Mouse (Mus musculus): ENCODE results near the gene 9030612E09Rik. TPM values are rescaled to one million over a fixed set of nuclear protein-coding genes. Genes with fewer than 3 reads are reported as not detected.

The 9030612E09Rik gene
- polyA plus RNA-seq, 1 experiment: 0.35 TPM

DNA sequence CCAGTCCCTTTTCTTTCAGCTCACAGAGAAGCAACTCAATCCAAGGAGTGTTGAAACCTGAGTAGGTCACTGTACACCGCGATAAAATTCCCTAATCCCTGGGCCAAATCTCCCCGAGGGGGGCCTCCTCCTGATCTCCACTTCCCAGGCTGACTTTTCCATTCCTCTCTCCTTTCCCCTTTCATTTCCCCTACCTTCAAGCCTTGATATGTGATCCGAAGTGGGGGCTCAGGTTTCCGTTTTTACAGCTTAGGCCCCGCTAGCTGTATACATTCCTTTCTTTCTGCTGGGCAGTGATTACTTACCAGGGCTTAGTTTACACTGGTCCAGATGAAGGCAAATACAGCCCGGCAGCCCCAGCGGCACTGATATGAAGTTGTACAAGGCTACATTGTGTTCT is 3.4 kb upstream of the 9030612E09Rik start:
- H3K4me2 ChIP-seq (ENCODE audit: low read depth): peak overlapping the region; percentile 93
- peaks cover 7% of the 10 kb centered on the region for H3K27me3 ChIP-seq (ENCODE audit: control insufficient read depth, insufficient read depth, insufficient read length)
- no peak overlapping the region for H3ac ChIP-seq (ENCODE audit: control insufficient read depth, insufficient read length)
- peak overlapping the region; percentile 57 for H3K4me3 ChIP-seq
- no peaks in the 10 kb centered on the region for H3K36me3 ChIP-seq (ENCODE audit: control insufficient read depth, insufficient read depth)
- peaks cover 6% of the 10 kb centered on the region for H3K79me2 ChIP-seq (ENCODE audit: control insufficient read depth, insufficient read depth)
- no peak for TF ChIP-seq SRF (IDR thresholded peaks at IDR 0.05; ENCODE audit: control insufficient read depth, insufficient read length, low read depth)

DNA sequence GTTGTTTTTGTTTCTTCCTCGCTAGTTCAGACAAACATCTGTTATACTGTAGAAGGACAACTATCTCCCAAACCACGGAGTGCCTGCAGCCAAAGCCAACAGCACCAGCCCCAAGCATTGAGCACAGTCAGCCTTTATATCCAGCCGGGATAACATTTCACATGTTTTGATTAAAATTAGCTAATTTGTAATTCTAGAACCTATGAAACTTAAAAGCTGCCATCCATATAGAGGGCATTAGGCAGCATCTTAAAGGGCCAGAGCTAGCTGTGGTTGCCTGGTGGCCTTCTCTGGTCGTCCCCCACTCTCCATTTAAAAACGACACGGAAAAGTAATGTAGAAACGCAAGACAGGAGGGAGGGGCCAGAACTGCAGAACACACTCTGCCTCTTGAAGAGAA is 2.4 kb upstream of the 9030612E09Rik start:
- H3ac ChIP-seq (ENCODE audit: control insufficient read depth, insufficient read length): no peak overlapping the region
- TF ChIP-seq E2F4 (IDR thresholded peaks at IDR 0.05; ENCODE audit: insufficient read depth) (no peak), MAX (IDR thresholded peaks at IDR 0.05; ENCODE audit: low read depth) (no peak), USF1 (IDR thresholded peaks at IDR 0.05; ENCODE audit: low read depth) (no peak)
- peaks cover 6% of the 10 kb centered on the region for H3K79me2 ChIP-seq (ENCODE audit: control insufficient read depth, insufficient read depth)
- no peaks in the 10 kb centered on the region for H3K36me3 ChIP-seq (ENCODE audit: control insufficient read depth, insufficient read depth)
- H3K4me2 ChIP-seq (ENCODE audit: low read depth): peak overlapping the region; percentile 93
- peak overlapping the region; percentile 57 for H3K4me3 ChIP-seq
- H3K27me3 ChIP-seq (ENCODE audit: control insufficient read depth, insufficient read depth, insufficient read length): peaks cover 7% of the 10 kb centered on the region

DNA sequence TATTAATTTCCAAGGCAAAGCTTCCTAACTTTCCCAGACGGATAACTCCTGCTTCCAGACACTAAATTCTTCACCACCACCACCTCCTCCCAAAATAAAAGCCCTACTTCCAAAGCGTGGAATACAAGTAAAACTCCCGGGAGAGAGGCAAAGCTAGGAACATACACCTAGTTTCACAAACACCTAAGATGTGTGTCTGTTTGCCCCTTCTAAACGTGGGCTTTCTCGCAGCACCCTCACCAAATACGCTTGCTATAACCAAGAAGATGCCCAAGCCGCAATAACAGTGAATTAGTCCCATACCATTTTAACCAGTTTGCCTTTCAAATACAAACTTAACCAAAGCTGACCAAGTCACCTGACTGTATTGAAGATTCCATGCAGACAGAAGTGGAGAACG is 1.9 kb upstream of the 9030612E09Rik start:
- H3K4me3 ChIP-seq: peak overlapping the region; percentile 57
- peaks cover 7% of the 10 kb centered on the region for H3K27me3 ChIP-seq (ENCODE audit: control insufficient read depth, insufficient read depth, insufficient read length)
- H3ac ChIP-seq (ENCODE audit: control insufficient read depth, insufficient read length): peak overlapping the region; percentile 85
- H3K79me2 ChIP-seq (ENCODE audit: control insufficient read depth, insufficient read depth): peaks cover 6% of the 10 kb centered on the region
- TF ChIP-seq TCF12 (IDR thresholded peaks at IDR 0.05; ENCODE audit: insufficient read depth, poor library complexity, severe bottlenecking) (no peak), MAX (IDR thresholded peaks at IDR 0.05; ENCODE audit: low read depth) (no peak), POLR2AphosphoS2 (IDR thresholded peaks at IDR 0.05; ENCODE audit: insufficient read length, low read depth) (no peak), MYOG (IDR thresholded peaks at IDR 0.05; ENCODE audit: control insufficient read depth in 1 of 3, insufficient read depth in 1 of 3, insufficient read length in 2 of 3, low read depth in 2 of 3) (no peak), POLR2A (IDR thresholded peaks at IDR 0.05; ENCODE audit: insufficient read length, low read depth) (no peak), SRF (IDR thresholded peaks at IDR 0.05; ENCODE audit: control insufficient read depth, insufficient read length, low read depth) (no peak), E2F4 (IDR thresholded peaks at IDR 0.05; ENCODE audit: insufficient read depth) (no peak), USF1 (IDR thresholded peaks at IDR 0.05; ENCODE audit: low read depth) (no peak), TCF3 (IDR thresholded peaks at IDR 0.05; ENCODE audit: insufficient read length, low read depth) (no peak), CEBPB (IDR thresholded peaks at IDR 0.05; ENCODE audit: insufficient read depth, poor library complexity, severe bottlenecking) (no peak), MYOD1 (IDR thresholded peaks at IDR 0.05; ENCODE audit: control insufficient read depth in 1 of 3, insufficient read length in 2 of 3, low read depth in 2 of 3) (no peak), REST (IDR thresholded peaks at IDR 0.05; ENCODE audit: insufficient read depth, insufficient read length) (no peak)
- no peaks in the 10 kb centered on the region for H3K36me3 ChIP-seq (ENCODE audit: control insufficient read depth, insufficient read depth)
- peak overlapping the region; percentile 93 for H3K4me2 ChIP-seq (ENCODE audit: low read depth)

DNA sequence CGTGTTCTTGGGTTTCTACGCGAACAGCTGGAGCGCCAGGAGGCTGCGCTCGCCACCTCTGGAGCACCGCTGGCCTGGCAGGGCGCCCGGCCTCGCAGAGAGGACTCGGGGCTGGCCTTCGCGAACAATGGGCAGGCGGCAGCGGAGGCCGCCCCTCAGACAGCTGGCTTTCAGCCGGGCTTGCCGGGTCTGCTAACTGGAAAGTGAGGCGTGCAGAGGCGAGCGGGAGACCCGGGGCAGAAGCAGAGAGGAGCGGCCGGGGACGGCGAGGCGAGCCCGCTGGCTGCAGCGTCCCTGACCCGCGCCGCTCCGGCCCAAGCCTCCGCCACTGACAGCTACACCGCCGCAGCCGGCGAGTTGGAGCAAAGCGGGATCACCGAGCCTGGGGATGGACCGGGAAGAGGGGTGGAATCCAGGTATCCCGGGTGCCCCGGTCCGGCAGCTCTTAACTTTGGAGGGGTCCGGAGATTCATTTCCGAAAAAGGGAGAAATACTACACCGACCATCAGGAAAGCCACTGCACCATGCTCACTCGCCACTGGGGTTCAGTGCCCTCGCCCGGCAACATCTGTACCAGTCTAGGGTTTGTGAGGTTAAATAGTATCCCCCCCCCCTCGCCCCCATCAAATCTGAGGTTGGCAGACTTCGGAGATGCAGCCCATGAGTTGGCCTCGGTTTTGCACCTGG is 1.2 kb upstream of the 9030612E09Rik start:
- peak overlapping the region; percentile 93 for H3K4me2 ChIP-seq (ENCODE audit: low read depth)
- H3K27me3 ChIP-seq (ENCODE audit: control insufficient read depth, insufficient read depth, insufficient read length): peaks cover 7% of the 10 kb centered on the region
- H3ac ChIP-seq (ENCODE audit: control insufficient read depth, insufficient read length): peak overlapping the region; percentile 85
- H3K4me3 ChIP-seq: peak overlapping the region; percentile 57
- H3K36me3 ChIP-seq (ENCODE audit: control insufficient read depth, insufficient read depth): no peaks in the 10 kb centered on the region
- TF ChIP-seq USF1 (IDR thresholded peaks at IDR 0.05; ENCODE audit: low read depth) (no peak), TCF3 (IDR thresholded peaks at IDR 0.05; ENCODE audit: insufficient read length, low read depth) (no peak), MYOD1 (IDR thresholded peaks at IDR 0.05; ENCODE audit: control insufficient read depth in 1 of 3, insufficient read length in 2 of 3, low read depth in 2 of 3) (peak in 1 of 3 experiments; percentile 32), POLR2AphosphoS2 (IDR thresholded peaks at IDR 0.05; ENCODE audit: insufficient read length, low read depth) (no peak), MYOG (IDR thresholded peaks at IDR 0.05; ENCODE audit: control insufficient read depth in 1 of 3, insufficient read depth in 1 of 3, insufficient read length in 2 of 3, low read depth in 2 of 3) (peak in 2 of 3 experiments; percentile 20 to 42)
- peaks cover 6% of the 10 kb centered on the region for H3K79me2 ChIP-seq (ENCODE audit: control insufficient read depth, insufficient read depth)

DNA sequence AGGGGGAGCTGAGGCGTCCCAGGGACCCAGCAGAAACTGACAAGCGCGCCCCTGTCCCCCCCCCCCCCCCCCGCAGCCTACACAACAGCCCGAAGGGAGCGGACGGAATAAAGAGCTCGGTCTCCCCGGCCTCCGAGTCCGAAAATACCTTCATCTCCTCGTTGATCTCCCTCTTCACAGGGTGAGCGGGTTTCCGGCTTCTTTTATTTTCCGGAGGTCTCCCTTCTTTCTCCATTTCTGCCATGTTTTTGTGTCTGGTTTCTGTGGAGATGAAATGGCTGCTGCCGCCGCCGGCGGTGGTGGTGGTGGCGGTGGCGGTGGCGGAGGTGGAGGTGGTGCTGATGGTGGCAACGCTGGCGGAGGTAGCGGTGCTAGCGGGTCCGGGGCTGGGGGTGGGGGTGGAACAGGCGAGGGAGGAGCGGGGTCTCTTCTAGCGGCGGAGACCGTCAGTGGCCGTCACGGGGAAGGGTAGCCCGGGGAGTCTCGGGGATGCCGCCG is 627 bp upstream of the 9030612E09Rik start:
- peak overlapping the region; percentile 93 for H3K4me2 ChIP-seq (ENCODE audit: low read depth)
- no peak for TF ChIP-seq TCF12 (IDR thresholded peaks at IDR 0.05; ENCODE audit: insufficient read depth, poor library complexity, severe bottlenecking)
- TF ChIP-seq REST (IDR thresholded peaks at IDR 0.05; ENCODE audit: insufficient read depth, insufficient read length): no peak
- TF ChIP-seq MYOG (IDR thresholded peaks at IDR 0.05; ENCODE audit: control insufficient read depth in 1 of 3, insufficient read depth in 1 of 3, insufficient read length in 2 of 3, low read depth in 2 of 3): no peak
- no peak for TF ChIP-seq POLR2A (IDR thresholded peaks at IDR 0.05; ENCODE audit: insufficient read length, low read depth)
- no peak for TF ChIP-seq E2F4 (IDR thresholded peaks at IDR 0.05; ENCODE audit: insufficient read depth)
- no peak for TF ChIP-seq MYOD1 (IDR thresholded peaks at IDR 0.05; ENCODE audit: control insufficient read depth in 1 of 3, insufficient read length in 2 of 3, low read depth in 2 of 3)
- TF ChIP-seq SRF (IDR thresholded peaks at IDR 0.05; ENCODE audit: control insufficient read depth, insufficient read length, low read depth): no peak
- TF ChIP-seq CEBPB (IDR thresholded peaks at IDR 0.05; ENCODE audit: insufficient read depth, poor library complexity, severe bottlenecking): no peak
- TF ChIP-seq MAX (IDR thresholded peaks at IDR 0.05; ENCODE audit: low read depth): no peak
- TF ChIP-seq TCF3 (IDR thresholded peaks at IDR 0.05; ENCODE audit: insufficient read length, low read depth): no peak
- TF ChIP-seq USF1 (IDR thresholded peaks at IDR 0.05; ENCODE audit: low read depth): no peak
- no peak for TF ChIP-seq POLR2AphosphoS2 (IDR thresholded peaks at IDR 0.05; ENCODE audit: insufficient read length, low read depth)
- peak overlapping the region; percentile 85 for H3ac ChIP-seq (ENCODE audit: control insufficient read depth, insufficient read length)
- H3K79me2 ChIP-seq (ENCODE audit: control insufficient read depth, insufficient read depth): peaks cover 6% of the 10 kb centered on the region
- H3K27me3 ChIP-seq (ENCODE audit: control insufficient read depth, insufficient read depth, insufficient read length): peaks cover 7% of the 10 kb centered on the region
- no peaks in the 10 kb centered on the region for H3K36me3 ChIP-seq (ENCODE audit: control insufficient read depth, insufficient read depth)
- H3K4me3 ChIP-seq: peak overlapping the region; percentile 57

Measured in myocyte (in vitro differentiated cells).